Mouse (Mus musculus) CD4-positive, CD25-positive, alpha-beta regulatory T cell, adult 4 months (primary cell): ENCODE measurements around the gene Olfr9. TPM values are rescaled to one million over a fixed set of nuclear protein-coding genes. Genes with fewer than 3 reads are reported as not detected.

Experiments used
- ATAC-seq: one replicate; pipeline ENCODE4 v1.8.0; 2017
- polyA plus RNA-seq, 2 experiments: library from polyadenylated mRNA; unstranded; fragments of 100-300 nt; shearing (Covaris generic); gene quantifications; one replicate each; pipeline ENCODE4 v1.2.1; 2017

Olfr9 gene
- polyA plus RNA-seq, 2 experiments from 2014 or later = not detected

DNA sequence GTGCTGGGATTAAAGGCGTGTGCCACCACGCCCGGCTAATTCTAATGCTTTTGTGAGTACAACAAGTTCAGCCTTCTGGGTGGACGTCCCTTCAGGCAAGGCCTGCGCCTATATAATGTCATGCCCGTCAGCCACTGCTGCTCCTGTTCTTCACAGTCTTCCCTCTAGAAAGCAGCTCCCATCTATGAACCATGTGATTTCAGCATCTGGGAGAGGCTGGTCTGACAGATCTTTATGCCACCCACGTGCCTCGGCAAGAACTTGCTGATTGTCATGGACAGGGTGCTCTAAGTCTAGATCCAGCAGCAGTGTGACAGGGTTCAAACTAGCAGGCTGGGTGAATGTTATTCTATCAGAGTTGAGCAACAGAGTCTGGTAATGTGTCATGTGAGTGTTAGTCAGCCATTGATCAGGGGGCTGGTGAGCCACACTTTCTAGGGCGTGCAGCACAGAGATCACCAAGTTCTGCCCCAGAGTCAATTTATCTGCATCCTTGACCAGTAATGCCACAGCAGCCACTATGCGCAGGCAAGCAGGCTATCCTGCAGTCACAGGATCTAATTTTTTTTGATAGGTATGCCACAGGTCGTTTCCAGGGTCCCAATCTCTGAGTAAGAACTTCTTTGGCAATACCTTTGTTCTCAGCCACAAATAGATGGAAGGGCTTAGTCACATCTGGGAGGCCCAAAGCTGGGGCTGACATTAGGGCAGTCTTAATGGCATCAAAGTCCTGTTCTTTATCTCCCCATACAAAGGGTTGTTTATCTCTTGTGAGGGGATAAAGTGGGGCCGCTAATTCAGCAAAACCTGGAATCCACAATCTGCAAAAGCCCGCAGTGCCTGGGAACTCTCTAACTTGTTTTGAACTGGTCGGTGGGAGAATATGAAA, 15.0 kb downstream of the Olfr9 start:
- no peak for ATAC-seq

DNA sequence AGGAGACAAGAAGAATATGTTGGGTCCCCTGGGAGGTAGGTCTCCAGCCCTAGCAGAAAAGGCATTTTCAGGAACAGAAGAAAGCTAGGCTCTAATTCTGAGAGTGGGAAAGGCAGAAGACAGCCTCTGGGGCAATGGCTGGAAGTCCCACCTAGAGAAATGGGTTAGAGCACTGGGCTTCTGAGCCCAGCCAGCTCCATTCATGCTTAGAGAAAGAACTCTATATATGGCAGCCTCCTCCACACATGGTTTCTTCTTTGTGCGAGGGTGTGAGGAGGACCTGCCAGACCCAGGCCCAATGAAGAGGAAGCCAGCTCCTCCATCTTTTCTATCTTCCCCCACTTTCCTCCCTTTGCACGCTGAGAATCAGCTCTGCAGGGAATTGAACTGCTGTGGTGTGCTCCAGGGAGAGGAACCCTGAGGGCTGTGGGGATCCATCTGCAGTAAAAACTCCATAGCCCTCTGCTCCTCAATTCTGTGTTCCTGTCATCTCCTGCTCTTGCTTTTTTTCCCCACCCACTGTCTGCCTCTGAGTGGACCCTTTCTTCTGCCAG, 21.1 kb downstream of the Olfr9 start, which contains the start of gene Olfr763:
Gene Olfr763 (plus strand): TSS at position 504 of the 554 bp plus-strand sequence.
- no peak for ATAC-seq

DNA sequence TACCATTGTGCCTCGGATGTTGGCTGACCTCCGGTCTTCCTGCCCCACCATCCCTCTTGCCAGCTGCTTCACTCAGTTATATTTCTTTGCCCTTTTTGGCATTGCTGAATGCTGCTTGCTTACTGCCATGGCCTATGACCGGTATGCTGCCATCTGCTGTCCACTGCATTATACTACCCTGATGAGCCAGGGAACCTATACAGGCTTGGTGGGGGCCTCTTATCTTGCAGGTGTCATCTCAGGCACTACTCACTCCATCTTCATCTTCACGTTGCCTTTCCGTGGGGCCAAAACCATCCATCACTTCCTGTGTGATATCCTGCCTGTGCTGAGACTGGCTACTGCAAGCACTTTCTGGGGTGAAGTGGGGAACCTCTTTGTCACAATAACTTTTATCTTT, 22.3 kb downstream of the Olfr9 start:
- peak; percentile 26 for ATAC-seq

DNA sequence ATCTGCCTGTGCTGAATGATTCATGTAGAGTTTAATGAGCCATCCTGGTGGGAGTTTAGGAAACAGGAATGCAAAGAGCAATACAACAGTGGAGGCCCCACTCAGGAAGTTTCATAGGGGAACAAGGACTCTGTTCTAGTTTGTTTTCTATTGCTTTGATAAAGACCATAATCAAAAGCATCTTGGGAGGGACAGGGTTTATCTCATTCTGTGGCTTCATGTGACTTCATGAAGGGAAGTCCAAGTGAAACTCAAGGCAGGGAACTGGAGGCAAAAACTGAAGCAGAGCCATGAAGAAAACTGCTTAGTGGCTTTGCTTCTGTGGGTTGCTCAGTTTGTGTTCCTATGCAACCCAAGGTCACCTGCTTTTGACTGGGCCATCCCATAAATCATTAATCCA, 25.2 kb downstream of the Olfr9 start:
- no peak for ATAC-seq

DNA sequence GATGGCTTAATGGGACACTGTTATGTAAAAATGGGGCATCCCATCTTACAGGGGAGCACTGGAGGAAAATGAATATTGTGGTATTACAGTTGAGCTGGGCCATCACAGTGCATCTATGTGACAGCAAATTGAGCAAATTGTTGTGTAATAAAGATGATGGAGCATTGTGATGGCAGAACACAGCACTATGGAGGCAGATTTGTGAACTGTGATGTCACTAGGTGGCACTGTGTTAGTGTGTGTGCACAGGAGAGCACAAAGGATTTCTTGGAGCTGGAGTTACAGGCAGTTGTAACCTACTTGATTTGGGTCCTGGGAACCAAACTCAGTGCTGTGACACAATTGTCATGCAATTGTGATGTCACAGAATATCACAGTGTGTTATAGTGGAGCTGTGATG, 34.1 kb downstream of the Olfr9 start:
- ATAC-seq = no peak

DNA sequence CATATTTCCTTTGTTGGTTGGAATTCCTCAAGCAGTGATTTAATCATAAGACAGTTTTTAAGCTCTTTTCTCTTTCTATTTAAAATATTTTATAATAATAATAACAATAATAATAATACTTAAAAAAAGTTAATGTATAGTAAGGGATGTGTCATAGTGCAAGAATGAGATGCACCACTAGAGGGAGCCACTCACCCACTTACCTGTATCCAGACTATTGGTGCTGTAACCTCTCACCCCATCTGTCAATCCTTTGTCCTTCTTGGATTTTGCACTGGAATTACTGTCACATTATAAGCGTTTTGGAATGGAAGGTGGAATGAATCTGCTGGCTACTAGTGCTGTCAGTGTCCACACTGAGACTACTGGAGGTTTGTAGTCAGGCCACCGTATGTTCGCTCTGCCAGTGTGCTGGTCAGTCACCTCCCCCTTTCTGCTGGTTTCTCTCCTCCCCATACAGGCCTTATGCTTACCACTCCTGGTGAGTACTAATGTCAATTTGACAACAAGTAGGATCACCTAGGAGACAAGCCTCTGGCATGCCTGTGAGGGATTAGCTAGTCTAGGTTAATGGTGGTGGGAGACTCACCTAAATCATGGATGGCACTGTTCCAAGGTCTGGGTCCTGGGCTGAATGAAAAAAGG, 36.9 kb downstream of the Olfr9 start:
- no peak for ATAC-seq

DNA sequence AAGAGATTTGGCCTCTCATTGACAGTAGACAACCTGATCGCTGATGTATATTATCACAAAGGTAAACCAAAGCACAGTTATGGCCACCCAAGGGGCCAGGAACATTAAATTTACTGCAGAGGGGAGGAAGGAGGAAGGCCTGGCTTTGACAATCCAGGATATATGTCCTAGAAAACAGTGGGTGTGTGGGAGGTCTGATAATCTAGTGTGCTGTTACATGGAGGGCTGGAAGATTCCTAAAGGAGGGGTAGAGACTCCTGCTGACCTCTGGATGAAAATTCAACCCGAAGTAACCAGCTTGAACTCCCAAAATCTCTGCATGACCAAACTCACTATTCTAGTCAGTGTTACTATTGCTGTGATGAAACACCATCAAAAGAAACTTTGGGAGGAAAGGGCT, 39.1 kb downstream of the Olfr9 start:
- ATAC-seq = no peak

DNA sequence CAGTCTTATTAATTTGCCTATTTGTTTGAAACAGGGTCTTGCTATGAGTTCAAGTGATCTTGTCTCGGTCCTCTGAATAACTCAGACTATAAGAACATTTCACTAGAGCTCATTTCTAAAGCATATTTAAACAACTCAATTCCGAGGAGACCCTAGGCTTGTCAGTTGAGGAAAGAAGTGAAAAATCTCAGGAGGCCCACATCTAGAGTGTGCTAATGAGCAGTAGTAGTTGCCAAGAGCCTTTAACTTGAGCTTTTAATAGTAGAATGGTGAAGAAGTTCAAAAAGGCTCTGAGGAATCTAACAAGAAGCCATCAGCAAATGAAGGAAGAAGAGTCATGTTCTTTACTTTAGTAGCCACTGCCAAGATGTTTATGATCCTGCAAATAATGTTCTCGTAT, 50.6 kb downstream of the Olfr9 start, which contains the start of gene Olfr764-ps1:
Gene Olfr764-ps1 (minus strand): TSS at position 101 of the 400 bp plus-strand sequence.
- ATAC-seq = no peak

Other genes starting within 250 kb of the Olfr9 start
- 100 to 1,000 TPM; 322 to 370 TPM for gene Dgka, start 244.6 kb upstream of the Olfr9 start, polyA plus RNA-seq
- 10 to 100 TPM; 58.0 to 86.6 TPM for gene Pym1, start 241.5 kb upstream of the Olfr9 start, polyA plus RNA-seq
- gene Mmp19, start 198.5 kb upstream of the Olfr9 start, polyA plus RNA-seq = under 1 TPM in 1 of 2 experiments, not detected in 1; 0.27 TPM
- 100 to 1,000 TPM in 1 of 2 experiments, 10 to 100 TPM in 1; 73.0 to 125 TPM for gene Dnajc14, start 185.4 kb upstream of the Olfr9 start, polyA plus RNA-seq
- 1 to 10 TPM; 2.9 to 9.2 TPM for gene Tmem198b, start 185.1 kb upstream of the Olfr9 start, polyA plus RNA-seq
- gene Sarnp, start 172.1 kb upstream of the Olfr9 start, polyA plus RNA-seq = 100 to 1,000 TPM; 199 to 211 TPM
- gene Ormdl2, start 167.8 kb upstream of the Olfr9 start, polyA plus RNA-seq = 10 to 100 TPM; 66.1 to 66.4 TPM
- 1 to 10 TPM; 7.9 to 8.1 TPM for gene Gdf11, start 97.7 kb upstream of the Olfr9 start, polyA plus RNA-seq
- under 1 TPM; 0.51 to 0.65 TPM for gene Cd63, start 88.4 kb upstream of the Olfr9 start, polyA plus RNA-seq
- gene Rdh5, start 66.5 kb upstream of the Olfr9 start, polyA plus RNA-seq = 10 to 100 TPM; 12.4 to 23.7 TPM
- 100 to 1,000 TPM; 227 to 233 TPM for gene Bloc1s1, start 65.4 kb upstream of the Olfr9 start, polyA plus RNA-seq
- 1 to 10 TPM; 2.9 to 3.1 TPM for gene Itga7, start 55.6 kb upstream of the Olfr9 start, polyA plus RNA-seq
- gene Mettl7b, start 28.4 kb upstream of the Olfr9 start, polyA plus RNA-seq = not detected
- not detected for gene Olfr763, start 21.4 kb downstream of the Olfr9 start, polyA plus RNA-seq
- gene Olfr764-ps1, start 50.5 kb downstream of the Olfr9 start, polyA plus RNA-seq = not detected
- not detected for gene Olfr765, start 60.6 kb downstream of the Olfr9 start, polyA plus RNA-seq
- gene Olfr766-ps1, start 79.5 kb downstream of the Olfr9 start, polyA plus RNA-seq = under 1 TPM in 1 of 2 experiments, not detected in 1; 0.11 TPM
- gene Olfr767, start 93.5 kb downstream of the Olfr9 start, polyA plus RNA-seq = under 1 TPM in 1 of 2 experiments, not detected in 1; 0.17 TPM
- gene Olfr768, start 109.9 kb downstream of the Olfr9 start, polyA plus RNA-seq = not detected
- not detected for gene Olfr769, start 128.4 kb downstream of the Olfr9 start, polyA plus RNA-seq
- not detected for gene Olfr770, start 149.6 kb downstream of the Olfr9 start, polyA plus RNA-seq
- not detected for gene Olfr771, start 175.3 kb downstream of the Olfr9 start, polyA plus RNA-seq
- gene Olfr772, start 188.5 kb downstream of the Olfr9 start, polyA plus RNA-seq = not detected
- not detected for gene Olfr773, start 198.0 kb downstream of the Olfr9 start, polyA plus RNA-seq
- gene Olfr774, start 246.8 kb downstream of the Olfr9 start, polyA plus RNA-seq = not detected